Mouse (Mus musculus): ENCODE data around the gene Wdr74.
A peak's percentile ranks its signal among the peaks of the same experiment; 100 is the strongest.

Gene Wdr74

GRCm38 (mm10) chr19:8735389-8736159, at the start of gene Wdr74:
TSS of gene Wdr74 (plus strand) at chr19:8735827.
- DNase-seq = peak; percentile 92

DNA sequence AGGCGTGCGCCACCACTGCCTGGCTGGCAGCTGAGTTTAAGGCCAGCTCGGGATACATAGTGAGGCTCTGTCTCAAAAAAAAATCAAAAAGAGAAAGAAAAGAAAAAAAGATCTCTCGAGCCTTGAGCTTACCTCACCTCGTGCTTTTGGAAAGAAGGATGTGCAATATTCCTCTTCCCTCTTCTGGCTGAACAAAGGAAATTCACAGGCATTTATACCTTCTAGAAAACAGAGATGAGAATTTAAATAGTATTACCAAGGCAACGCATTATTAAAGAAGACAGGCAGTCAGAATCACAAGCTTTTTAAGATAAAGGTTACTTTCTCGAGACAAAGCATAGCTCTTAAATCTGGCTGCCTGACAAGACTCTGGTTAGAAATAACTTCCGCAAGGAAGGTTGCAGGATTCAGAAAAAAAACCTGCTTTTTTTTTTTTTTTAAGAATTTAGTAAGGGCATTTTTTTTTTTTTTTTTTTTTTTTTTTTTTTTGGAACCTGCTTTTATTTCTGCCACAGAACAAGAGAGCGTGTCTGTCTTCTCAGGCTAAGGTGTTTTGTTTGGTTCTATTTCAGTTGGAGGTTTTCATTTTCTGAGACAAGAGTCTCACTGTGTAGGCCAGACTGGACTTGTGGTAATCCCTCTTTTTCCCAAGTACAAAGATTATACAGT, 43.6 kb upstream of the Wdr74 start:
- no peak for DNase-seq

GRCm38 (mm10) chr19:8692740-8693139, 42.9 kb upstream of the Wdr74 start:
- DNase-seq = no peak

DNA sequence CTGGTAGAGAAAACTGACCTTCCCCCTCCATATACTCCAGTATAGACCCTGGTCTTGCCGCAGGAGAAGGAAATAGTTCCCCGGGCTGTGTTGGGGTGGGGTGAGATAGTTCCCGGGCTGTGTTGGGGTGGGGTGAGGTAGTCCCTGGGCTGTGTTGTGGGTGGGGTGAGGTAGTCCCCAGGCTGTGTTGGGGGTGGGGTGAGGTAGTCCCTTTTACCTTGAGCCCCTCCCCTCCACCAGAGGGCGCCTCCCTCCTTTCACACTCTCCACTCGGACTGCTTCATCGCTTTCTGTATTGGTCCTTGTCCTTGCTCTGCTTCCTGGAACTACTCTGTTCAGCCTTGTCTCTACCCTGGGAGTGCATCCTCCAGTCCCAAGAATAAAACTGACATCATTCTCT, 40.3 kb upstream of the Wdr74 start:
- no peak for DNase-seq

- DNase-seq = no peak
Observed at GRCm38 (mm10) chr19:8699652-8700051, 36.0 kb upstream of the Wdr74 start.

- no peak for DNase-seq
Observed at GRCm38 (mm10) chr19:8702458-8702857, 33.2 kb upstream of the Wdr74 start.

DNA sequence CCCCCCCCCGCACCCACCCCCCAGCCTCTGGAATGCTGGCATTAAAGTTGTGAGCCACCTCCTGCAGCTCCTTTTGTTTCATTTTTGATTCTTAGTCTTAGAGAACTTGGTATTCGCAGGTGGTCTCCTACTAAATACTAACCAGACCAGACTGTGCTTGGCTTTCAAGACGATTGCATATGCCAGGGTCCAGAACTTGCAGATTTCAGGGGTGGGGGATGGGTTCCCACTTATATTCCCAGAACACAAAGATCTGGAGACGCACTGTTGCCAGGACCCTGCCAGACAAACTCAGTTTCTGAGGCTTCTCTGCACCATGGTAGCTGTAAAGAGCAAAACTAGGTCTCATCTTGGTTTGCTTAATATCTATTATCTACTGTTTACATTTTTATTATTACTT, 32.1 kb upstream of the Wdr74 start:
- DNase-seq = no peak

GRCm38 (mm10) chr19:8705026-8705708, 30.5 kb upstream of the Wdr74 start:
- DNase-seq = no peak

DNA sequence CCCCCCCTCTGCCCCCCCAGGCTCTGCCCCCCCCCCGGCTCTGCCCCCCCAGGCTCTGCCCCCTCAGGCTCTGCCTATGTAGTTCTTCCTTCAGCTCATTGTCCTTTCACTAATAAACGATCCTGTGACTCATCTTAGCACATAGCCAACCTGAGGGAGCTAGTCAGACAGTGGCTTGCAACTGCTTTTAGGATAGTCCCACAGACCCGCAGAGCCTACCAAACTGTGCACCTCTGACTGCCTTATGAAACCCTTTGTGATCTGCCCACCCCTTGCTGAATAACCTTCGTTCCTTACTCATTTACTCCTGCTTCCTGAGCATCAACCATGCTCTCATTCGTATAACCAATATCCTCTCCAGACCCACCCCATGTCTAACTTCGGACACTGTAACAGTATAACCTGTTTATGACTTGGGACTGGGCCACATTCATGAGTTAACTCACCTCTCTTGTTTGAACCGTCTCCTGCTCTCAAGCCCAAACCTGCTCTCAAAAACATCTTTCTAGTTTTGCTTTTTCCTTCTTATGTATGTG, 29.4 kb upstream of the Wdr74 start:
- no peak for DNase-seq

DNA sequence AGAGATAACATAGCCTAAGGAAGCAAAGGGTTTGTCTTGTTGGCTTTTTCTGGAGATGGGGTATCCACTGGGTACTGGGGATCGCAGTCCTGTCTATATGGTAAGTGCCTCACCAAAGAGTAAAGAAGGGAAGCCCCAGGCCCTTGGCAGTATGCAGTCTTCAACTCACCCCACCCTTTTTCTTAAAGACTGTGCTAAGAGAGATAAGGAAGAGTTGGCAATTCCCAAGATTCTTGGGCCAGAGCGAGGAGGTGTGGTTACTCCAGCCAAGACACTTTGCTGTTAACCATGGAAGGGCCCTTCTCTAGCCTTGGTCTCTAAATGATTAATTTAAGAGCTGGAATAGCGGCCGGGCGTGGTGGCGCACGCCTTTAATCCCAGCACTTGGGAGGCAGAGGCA, 28.7 kb upstream of the Wdr74 start:
- no peak for DNase-seq

- no peak for DNase-seq
Observed at GRCm38 (mm10) chr19:8708954-8709353, 26.7 kb upstream of the Wdr74 start.

DNA sequence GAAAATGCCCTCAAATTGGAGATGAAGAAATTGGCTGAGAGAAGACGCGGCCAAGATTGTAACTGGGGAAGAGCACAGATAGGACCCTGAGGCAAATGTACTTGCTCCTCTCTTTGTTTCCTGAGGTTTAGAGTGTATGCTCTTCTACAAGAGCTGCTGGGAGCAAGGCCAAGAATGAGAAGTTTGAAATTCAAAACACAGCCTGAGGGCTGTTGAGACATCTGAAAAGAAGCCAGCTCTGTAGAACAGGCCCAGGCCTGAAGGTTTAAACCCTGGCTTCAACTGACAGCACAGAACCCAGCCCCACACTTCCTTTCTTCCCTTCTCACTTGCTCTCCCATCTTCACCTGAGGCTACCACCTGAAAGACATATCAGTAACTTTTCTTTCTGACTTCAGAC, 25.6 kb upstream of the Wdr74 start:
- DNase-seq = no peak

DNA sequence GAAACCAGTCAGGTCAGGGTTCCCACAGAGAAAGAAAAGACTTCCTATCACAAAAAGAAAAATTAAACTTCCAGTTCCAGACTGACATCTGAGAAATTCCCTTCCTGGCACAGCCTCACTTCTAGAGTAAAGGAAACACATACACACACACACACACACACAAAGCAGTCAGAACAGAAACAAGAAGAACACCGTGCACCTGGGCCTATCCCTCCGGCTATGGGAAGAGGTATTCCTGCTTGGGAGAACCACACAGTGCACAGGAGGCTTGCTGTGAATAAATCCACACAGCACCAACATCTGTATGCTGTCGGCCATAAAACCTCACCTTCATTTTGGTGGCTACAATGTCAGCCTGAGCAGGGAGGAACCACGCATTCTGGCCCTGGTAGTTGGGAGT, 24.1 kb upstream of the Wdr74 start:
- DNase-seq = no peak

- DNase-seq = no peak
Observed at GRCm38 (mm10) chr19:8711949-8712869, 23.4 kb upstream of the Wdr74 start.

DNA sequence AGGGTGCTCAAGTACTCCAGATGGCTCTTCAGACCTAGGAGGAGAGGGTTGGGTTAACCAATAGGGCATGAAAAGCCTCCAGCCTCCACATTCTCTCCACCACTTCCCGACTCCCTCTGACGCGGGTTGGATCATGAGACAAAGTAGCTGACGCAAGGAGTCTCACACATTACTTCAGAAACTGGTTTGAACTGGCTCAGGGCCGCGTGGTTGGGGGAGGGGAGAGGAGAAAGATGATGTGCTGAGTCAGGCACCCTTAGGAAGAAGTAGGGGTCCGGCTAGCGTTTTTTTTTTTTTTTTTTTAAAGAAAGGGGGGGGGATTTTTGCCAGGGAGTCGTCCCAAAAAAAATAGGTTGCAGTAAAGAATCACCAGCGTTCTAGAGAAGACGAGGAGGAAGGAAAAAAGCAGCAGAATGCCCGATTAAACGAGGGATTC, 22.7 kb upstream of the Wdr74 start:
- DNase-seq = peak; percentile 72

DNA sequence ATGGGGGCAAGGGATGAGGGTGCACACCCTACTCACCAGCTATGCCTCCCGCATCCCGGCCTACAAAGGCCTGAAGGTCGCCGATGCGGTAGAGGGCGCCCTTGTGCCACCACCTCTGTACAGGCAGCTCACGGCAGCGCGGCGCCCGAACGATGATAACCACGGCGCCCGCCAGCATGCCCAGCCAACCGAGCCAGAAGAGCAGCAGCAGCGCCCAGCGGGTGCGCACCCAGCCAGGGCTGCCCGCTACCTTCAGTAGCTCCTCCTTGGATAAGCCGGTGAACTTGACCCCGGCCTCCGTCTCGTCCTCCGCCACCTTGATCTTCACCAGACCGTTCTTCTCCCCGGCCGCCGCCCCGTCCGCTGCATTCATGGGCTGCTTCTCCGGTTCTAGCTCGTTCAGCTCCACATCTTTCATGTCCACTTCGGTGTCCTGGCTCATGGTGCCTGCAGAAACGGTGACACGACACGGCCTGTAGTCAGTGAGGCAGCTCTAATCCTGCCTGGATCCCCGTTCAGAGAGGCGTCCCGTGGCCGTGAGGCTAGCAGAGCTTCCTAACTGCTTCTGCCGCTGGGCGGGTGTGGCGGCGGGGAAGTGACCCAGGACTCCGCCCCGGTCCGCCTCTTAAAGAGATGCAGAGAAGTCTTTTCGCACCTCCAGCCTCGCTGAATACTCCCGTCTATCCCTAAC, 22.2 kb upstream of the Wdr74 start:
- peak; percentile 95 for DNase-seq

DNA sequence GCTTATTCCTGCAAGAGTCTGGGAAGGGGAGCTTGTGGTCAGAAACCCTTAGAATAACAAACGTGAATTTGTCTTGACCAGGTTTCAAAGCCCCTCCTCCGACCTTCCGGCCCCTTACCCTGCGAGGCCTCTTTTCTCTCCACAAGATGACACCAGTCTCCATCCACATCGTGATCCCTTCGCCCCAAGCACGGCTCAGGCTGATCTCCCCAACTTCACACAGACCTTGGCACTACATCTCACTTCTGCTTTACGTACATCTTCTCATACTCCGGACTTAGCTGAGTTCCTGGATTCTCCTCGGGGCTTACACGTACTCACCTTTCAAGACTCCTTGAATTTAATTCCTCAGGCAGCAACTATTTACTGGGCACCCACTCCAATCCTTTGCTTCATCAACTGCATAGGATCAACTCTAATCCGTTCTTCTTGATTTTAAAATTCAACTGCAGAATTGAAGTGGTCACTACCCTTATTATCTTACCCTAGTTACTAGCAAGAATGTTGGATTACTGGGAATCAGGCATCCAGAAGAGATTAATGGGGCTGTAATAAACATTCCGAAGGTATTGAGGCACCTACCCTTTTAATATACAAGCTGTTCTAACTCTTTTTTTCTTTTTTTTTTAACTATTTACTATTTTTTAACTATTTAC, 21.5 kb upstream of the Wdr74 start:
- DNase-seq = no peak

DNA sequence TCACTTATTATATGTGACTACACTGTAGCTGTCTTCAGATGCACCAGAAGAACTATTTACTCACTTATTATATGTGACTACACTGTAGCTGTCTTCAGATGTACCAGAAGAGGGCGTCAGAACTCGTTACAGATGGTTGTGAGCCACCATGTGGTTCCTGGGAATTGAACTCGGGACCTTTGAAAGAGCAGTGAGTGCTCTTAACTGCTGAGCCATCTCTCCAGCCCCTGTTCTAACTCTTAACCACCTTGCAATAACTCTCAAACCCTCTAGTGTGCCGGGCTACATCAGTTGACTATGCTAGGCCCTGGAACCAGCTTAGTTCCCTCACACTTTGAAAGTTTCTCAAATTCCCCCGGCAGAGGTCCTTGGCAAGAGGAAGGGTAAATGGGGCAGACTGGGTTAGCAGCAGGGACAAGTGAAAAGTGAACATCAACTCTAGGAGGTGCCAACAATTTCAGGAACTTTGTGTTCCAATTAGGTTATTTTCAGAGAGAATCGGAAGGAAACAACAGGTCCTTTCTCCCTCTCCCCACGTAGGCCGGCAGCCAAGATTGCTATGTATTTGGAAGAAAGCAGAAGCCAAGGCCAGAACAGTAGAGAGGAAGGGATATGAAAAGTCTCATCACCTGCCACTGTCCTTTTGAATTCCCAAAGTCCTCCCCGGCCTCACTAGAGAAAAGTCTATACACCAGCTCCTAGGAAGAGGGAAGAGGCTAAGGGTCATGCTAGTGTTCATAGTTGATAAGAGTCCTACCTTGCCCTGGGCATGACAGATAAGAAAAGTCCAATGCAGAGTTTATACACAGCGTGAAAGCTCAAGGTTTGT, 20.8 kb upstream of the Wdr74 start:
- no peak for DNase-seq

GRCm38 (mm10) chr19:8715868-8716766, 19.5 kb upstream of the Wdr74 start:
- DNase-seq = no peak
